Mouse (Mus musculus): ENCODE results near the gene Olfr995.

Olfr995 gene

DNA sequence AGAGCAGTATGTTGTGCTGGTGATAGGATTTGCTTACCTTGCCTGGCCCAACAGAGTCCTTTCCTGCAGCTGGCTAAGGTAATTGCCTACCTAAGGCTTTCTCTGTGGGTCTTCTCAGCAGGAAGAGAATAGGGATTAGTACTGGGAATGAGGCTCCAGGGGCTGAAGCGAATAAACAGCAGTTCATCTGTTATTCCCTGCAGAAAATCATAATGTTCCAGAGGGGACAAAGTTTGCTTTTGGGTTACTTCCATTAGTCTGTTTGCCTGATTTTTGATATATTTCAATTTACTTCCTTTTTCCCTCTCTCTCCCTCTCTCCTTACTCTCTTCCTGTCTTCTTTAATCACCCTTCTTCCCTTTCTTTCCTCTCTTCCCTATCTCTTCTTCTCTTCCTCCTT, at the start of gene Olfr995:
Gene Olfr995, minus strand, starts transcription at position 101 of the 400 bp plus-strand sequence.
- in situ Hi-C loops (cut with MboI; ENCODE audit: low pct_unique_long_range_greater_than_20kb in 1 of 2, low sequenced_read_pairs in 2 of 2, unreplicated experiment in 1 of 2) = no loop called here

- in situ Hi-C loops (cut with MboI; ENCODE audit: low pct_unique_long_range_greater_than_20kb in 1 of 2, low sequenced_read_pairs in 2 of 2, unreplicated experiment in 1 of 2) = no loop called here
Observed at GRCm38 (mm10) chr2:85490396-85490795, 47.0 kb upstream of the Olfr995 start.

GRCm38 (mm10) chr2:85466801-85467325, 23.4 kb upstream of the Olfr995 start:
- in situ Hi-C loops (cut with MboI; ENCODE audit: low pct_unique_long_range_greater_than_20kb in 1 of 2, low sequenced_read_pairs in 2 of 2, unreplicated experiment in 1 of 2) = no loop called here

- in situ Hi-C loops (cut with MboI; ENCODE audit: low pct_unique_long_range_greater_than_20kb in 1 of 2, low sequenced_read_pairs in 2 of 2, unreplicated experiment in 1 of 2) = no loop called here
Observed at GRCm38 (mm10) chr2:85442546-85442945, 893 bp downstream of the Olfr995 start.

- in situ Hi-C loops (cut with MboI; ENCODE audit: low pct_unique_long_range_greater_than_20kb in 1 of 2, low sequenced_read_pairs in 2 of 2, unreplicated experiment in 1 of 2) = no loop called here
Observed at GRCm38 (mm10) chr2:85436351-85436750, 7.1 kb downstream of the Olfr995 start, which contains the start of gene Olfr994. Gene Olfr994, minus strand, starts transcription at chr2:85436451.

DNA sequence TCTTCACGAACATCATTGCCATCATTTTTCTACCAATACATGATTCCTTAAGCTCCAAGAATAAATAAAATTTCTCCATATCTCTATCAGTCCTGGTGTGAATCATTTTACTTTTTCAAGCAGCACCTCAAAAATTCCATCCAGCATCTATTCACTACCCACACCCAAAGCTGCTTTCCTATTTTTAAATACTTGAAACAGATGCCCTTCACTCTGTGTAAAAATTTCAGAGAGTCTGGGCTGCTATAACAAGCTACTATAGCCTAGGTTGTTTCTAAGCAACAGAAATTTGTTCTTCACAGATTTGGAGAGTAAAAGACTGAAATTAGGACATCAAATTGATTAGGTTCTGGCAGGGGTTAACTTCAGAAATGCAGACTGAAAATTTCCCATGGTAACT, 17.5 kb downstream of the Olfr995 start:
- in situ Hi-C loops (cut with MboI; ENCODE audit: low pct_unique_long_range_greater_than_20kb in 1 of 2, low sequenced_read_pairs in 2 of 2, unreplicated experiment in 1 of 2) = no loop called here

GRCm38 (mm10) chr2:85414777-85415176, 28.7 kb downstream of the Olfr995 start, which contains the start of gene Olfr993:
Gene Olfr993, minus strand, starts transcription at chr2:85414877.
- in situ Hi-C loops (cut with MboI; ENCODE audit: low pct_unique_long_range_greater_than_20kb in 1 of 2, low sequenced_read_pairs in 2 of 2, unreplicated experiment in 1 of 2) = no loop called here

GRCm38 (mm10) chr2:85409369-85409768, 34.1 kb downstream of the Olfr995 start, which contains the start of gene Olfr992:
Gene Olfr992, minus strand, starts transcription at chr2:85409469.
- in situ Hi-C loops (cut with MboI; ENCODE audit: low pct_unique_long_range_greater_than_20kb in 1 of 2, low sequenced_read_pairs in 2 of 2, unreplicated experiment in 1 of 2) = no loop called here

Measured in mouse embryonic stem cell (cell line).